Mouse (Mus musculus) hindbrain, embryonic 16.5 days (tissue): Measurements from ENCODE around the gene Coq10b. TPM values are rescaled to one million over a fixed set of nuclear protein-coding genes. Genes with fewer than 3 reads are reported as not detected.
A peak's percentile ranks its signal among the peaks of the same experiment; 100 is the strongest.

Experiments
- ATAC-seq: fragments of 200-750 bp; cut with Nextera tagmentation; 2 replicates; pipeline ENCODE4 v1.8.0; 2017; ENCODE audit warnings: moderate TSS enrichment, moderate library complexity
- H3K27ac ChIP-seq: fragments of 300-500 bp; sonication (generic); 2 replicates; pipeline ENCODE4 v1.5.1; 2014; ENCODE audit warnings: low read depth, mild to moderate bottlenecking, control low read depth, low read length, moderate library complexity
- H3K27me3 ChIP-seq: fragments of 300-500 bp; sonication (generic); replicated peaks from 2 replicates; pipeline ENCODE4 v1.6.1; 2014; ENCODE audit warnings: low read length; ENCODE audit not compliant: control insufficient read depth, insufficient read depth
- H3K36me3 ChIP-seq: fragments of 300-500 bp; sonication (generic); 2 replicates; pipeline ENCODE4 v1.6.1; 2014; ENCODE audit warnings: mild to moderate bottlenecking, low read length, moderate library complexity, mixed read lengths; ENCODE audit not compliant: control insufficient read depth, insufficient read depth
- H3K4me1 ChIP-seq: fragments of 300-500 bp; sonication (generic); 2 replicates; pipeline ENCODE4 v1.6.1; 2014; ENCODE audit warnings: low read depth, low read length; ENCODE audit not compliant: control insufficient read depth, insufficient read depth
- H3K4me2 ChIP-seq: fragments of 300-500 bp; sonication (generic); 2 replicates; pipeline ENCODE4 v1.6.1; 2014; ENCODE audit warnings: mild to moderate bottlenecking, low read length, control low read depth, moderate library complexity
- H3K4me3 ChIP-seq: fragments of 300-500 bp; sonication (generic); 2 replicates; pipeline ENCODE4 v1.5.1; 2014; ENCODE audit warnings: mild to moderate bottlenecking, low read length, control low read depth, moderate library complexity
- H3K9ac ChIP-seq: fragments of 300-500 bp; sonication (generic); 2 replicates; pipeline ENCODE4 v1.6.1; 2014; ENCODE audit warnings: low read depth, mild to moderate bottlenecking, control low read depth, low read length, moderate library complexity
- H3K9me3 ChIP-seq: fragments of 300-500 bp; sonication (generic); 2 replicates; pipeline ENCODE4 v1.6.1; 2014; ENCODE audit warnings: mild to moderate bottlenecking, low read length, moderate library complexity; ENCODE audit not compliant: control insufficient read depth
- WGBS: fragments of 180-500 bp; shearing (Covaris S2); extraction: QIAGEN DNeasy Blood & Tissue Kit; methylation state at CpG from one replicate; pipeline ENCODE4 v1.1.7; 2014; 5-methylcytosine and 5-hydroxymethylcytosine counted together
- polyA plus RNA-seq: library from polyadenylated mRNA; unstranded; fragments of >200 nt; fragmentation: Nextera tagmentation; extraction: Ambion mirVana; gene quantifications from 2 replicates; pipeline ENCODE4 v1.2.1, GENCODE M21; 2015

The Coq10b gene
- polyA plus RNA-seq, 1 experiment from 2014 or later, result 28.9 TPM

GRCm38 (mm10) chr1:55028512-55029249, 23.9 kb upstream of the Coq10b start:
- Histone ChIP-seq H3K27ac (no peak overlapping the region), H3K27me3 (no peaks in the 10 kb centered on the region), H3K9ac (no peak overlapping the region), H3K4me3 (no peak overlapping the region), H3K36me3 (no peaks in the 10 kb centered on the region), H3K9me3 (no peaks in the 10 kb centered on the region), H3K4me1 (peaks cover 9% of the 10 kb centered on the region), H3K4me2 (no peak overlapping the region)
- WGBS, result 90% methylated on average over 11 of the region's 11 CpGs
- no peak for ATAC-seq

- Histone ChIP-seq H3K4me2 (no peak overlapping the region), H3K27ac (no peak overlapping the region), H3K4me1 (peaks cover 9% of the 10 kb centered on the region), H3K9ac (no peak overlapping the region), H3K36me3 (no peaks in the 10 kb centered on the region), H3K27me3 (no peaks in the 10 kb centered on the region), H3K9me3 (no peaks in the 10 kb centered on the region), H3K4me3 (no peak overlapping the region)
- WGBS, result 76% methylated on average over 4 of the region's 4 CpGs
- ATAC-seq, result no peak
Observed at GRCm38 (mm10) chr1:55029446-55029845, 23.1 kb upstream of the Coq10b start.

GRCm38 (mm10) chr1:55031026-55031779, 21.4 kb upstream of the Coq10b start:
- no peak overlapping the region for H3K4me3 ChIP-seq
- no peak for ATAC-seq

GRCm38 (mm10) chr1:55039944-55040343, 12.6 kb upstream of the Coq10b start:
- peaks cover 10% of the 10 kb centered on the region for H3K9me3 ChIP-seq
- H3K9ac ChIP-seq, result no peak overlapping the region
- no peaks in the 10 kb centered on the region for H3K36me3 ChIP-seq
- whole genome bisulfite sequencing, result 82% methylated on average over 1 of the region's 1 CpGs
- no peak for ATAC-seq
- H3K4me3 ChIP-seq, result no peak overlapping the region
- H3K4me1 ChIP-seq, result no peaks in the 10 kb centered on the region
- no peaks in the 10 kb centered on the region for H3K27me3 ChIP-seq
- no peak overlapping the region for H3K4me2 ChIP-seq
- no peak overlapping the region for H3K27ac ChIP-seq

More at GRCm38 (mm10) chr1:55031026-55031779, 21.4 kb upstream of the Coq10b start:
- Histone ChIP-seq H3K27ac (no peak overlapping the region), H3K9me3 (no peaks in the 10 kb centered on the region), H3K4me2 (no peak overlapping the region), H3K9ac (no peak overlapping the region), H3K27me3 (no peaks in the 10 kb centered on the region), H3K36me3 (no peaks in the 10 kb centered on the region), H3K4me1 (no peaks in the 10 kb centered on the region)

GRCm38 (mm10) chr1:55041691-55042090, 10.9 kb upstream of the Coq10b start:
- no peak for ATAC-seq

GRCm38 (mm10) chr1:55042246-55042645, 10.3 kb upstream of the Coq10b start:
- Histone ChIP-seq H3K4me2 (no peak overlapping the region), H3K4me1 (no peaks in the 10 kb centered on the region), H3K27me3 (no peaks in the 10 kb centered on the region), H3K36me3 (no peaks in the 10 kb centered on the region), H3K9ac (no peak overlapping the region), H3K9me3 (peaks cover 10% of the 10 kb centered on the region), H3K4me3 (no peak overlapping the region), H3K27ac (no peak overlapping the region)
- no peak for ATAC-seq
- WGBS, result 54% methylated on average over 1 of the region's 1 CpGs

More at GRCm38 (mm10) chr1:55041691-55042090, 10.9 kb upstream of the Coq10b start:
- Histone ChIP-seq H3K4me3 (no peak overlapping the region), H3K4me2 (no peak overlapping the region), H3K9ac (no peak overlapping the region), H3K27me3 (no peaks in the 10 kb centered on the region), H3K4me1 (no peaks in the 10 kb centered on the region), H3K9me3 (peaks cover 10% of the 10 kb centered on the region), H3K27ac (no peak overlapping the region), H3K36me3 (no peaks in the 10 kb centered on the region)
- 88% methylated on average over 4 of the region's 4 CpGs for WGBS

GRCm38 (mm10) chr1:55043164-55043563, 9.4 kb upstream of the Coq10b start:
- WGBS, result 84% methylated on average over 3 of the region's 3 CpGs
- Histone ChIP-seq H3K9ac (no peak overlapping the region), H3K36me3 (no peaks in the 10 kb centered on the region), H3K27me3 (no peaks in the 10 kb centered on the region), H3K4me2 (no peak overlapping the region), H3K9me3 (peaks cover 10% of the 10 kb centered on the region), H3K4me3 (no peak overlapping the region), H3K27ac (no peak overlapping the region), H3K4me1 (no peaks in the 10 kb centered on the region)
- no peak for ATAC-seq

GRCm38 (mm10) chr1:55048841-55049587, 3.6 kb upstream of the Coq10b start:
- no peaks in the 10 kb centered on the region for H3K9me3 ChIP-seq
- H3K4me3 ChIP-seq, result no peak overlapping the region
- no peak overlapping the region for H3K9ac ChIP-seq
- H3K4me1 ChIP-seq, result peaks cover 6% of the 10 kb centered on the region
- H3K36me3 ChIP-seq, result no peaks in the 10 kb centered on the region
- H3K27ac ChIP-seq, result no peak overlapping the region
- H3K4me2 ChIP-seq, result no peak overlapping the region
- WGBS, result 73% methylated on average over 4 of the region's 4 CpGs
- no peaks in the 10 kb centered on the region for H3K27me3 ChIP-seq
- ATAC-seq, result no peak

- WGBS, result 84% methylated on average over 3 of the region's 3 CpGs
- no peak for ATAC-seq
- Histone ChIP-seq H3K4me1 (peaks cover 10% of the 10 kb centered on the region), H3K4me3 (peak overlapping the region; percentile 65), H3K27ac (no peak overlapping the region), H3K9ac (peak overlapping the region; percentile 74; the same call in 1 of the 2 replicates), H3K4me2 (peak overlapping the region; percentile 65), H3K27me3 (no peaks in the 10 kb centered on the region), H3K36me3 (no peaks in the 10 kb centered on the region; the same call in 1 of the 2 replicates), H3K9me3 (no peaks in the 10 kb centered on the region)
Observed at GRCm38 (mm10) chr1:55051671-55052070, 899 bp upstream of the Coq10b start.
